Mouse (Mus musculus): ENCODE data around the gene Tango6.

Tango6 gene

DNA sequence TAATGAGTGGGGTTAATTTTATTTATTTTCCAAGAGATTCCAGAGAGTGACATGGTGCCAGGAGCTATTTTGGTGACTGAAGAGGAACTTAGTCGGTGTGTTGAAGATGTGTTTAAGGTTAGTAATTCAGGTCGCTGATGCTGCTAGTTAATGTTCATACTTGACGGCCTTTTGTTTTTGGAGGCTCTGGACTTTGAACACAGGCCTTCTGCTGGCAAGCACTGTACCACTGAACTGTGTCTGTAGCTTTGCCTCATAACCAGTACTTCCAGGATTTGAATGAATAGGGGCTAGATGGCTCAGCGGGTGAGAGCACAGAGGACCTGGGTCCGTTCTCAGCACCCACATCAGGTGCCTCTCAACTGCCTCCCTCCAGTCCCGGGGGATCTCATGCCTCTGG is 17.3 kb downstream of the Tango6 start:
- DNase-seq (ENCODE audit: low spot score), result no peak

- no peak for DNase-seq (ENCODE audit: low spot score)
Observed at GRCm38 (mm10) chr8:106701360-106701759, 18.5 kb downstream of the Tango6 start.

DNA sequence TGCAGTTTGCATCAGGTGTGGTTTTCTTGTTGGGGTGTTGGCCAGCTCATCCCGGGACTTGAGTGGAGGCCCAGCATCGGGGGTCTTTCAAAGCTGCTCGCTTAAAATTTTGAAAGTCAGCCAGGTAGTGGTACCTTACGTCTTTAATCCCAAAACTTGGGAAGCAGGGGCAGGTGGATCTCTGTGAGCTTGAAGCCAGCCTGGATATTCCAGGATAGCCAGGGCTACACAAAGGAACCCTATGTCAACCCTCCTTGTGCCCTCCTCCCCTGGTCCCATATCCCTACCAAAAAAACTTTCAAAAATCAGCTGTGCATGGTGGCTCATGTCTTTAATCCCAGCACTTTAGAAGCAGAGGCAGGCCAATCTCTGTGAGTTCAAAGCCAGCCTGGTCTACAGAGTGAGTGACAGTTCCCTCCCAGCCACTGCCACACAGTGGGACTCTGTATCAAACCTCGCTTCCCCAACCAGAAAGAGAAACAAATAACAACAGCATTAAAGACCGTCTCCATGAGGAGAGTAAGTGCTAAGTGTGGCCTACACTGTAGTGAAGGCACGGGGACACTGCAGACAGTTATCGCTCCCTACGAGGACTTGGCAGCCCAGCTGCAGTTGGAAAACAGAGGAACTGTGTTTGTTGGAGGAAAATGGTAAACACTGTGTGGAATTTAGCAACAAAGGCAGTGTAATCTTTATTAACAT is 21.5 kb downstream of the Tango6 start:
- peak; percentile 20 for DNase-seq (ENCODE audit: low spot score)

DNA sequence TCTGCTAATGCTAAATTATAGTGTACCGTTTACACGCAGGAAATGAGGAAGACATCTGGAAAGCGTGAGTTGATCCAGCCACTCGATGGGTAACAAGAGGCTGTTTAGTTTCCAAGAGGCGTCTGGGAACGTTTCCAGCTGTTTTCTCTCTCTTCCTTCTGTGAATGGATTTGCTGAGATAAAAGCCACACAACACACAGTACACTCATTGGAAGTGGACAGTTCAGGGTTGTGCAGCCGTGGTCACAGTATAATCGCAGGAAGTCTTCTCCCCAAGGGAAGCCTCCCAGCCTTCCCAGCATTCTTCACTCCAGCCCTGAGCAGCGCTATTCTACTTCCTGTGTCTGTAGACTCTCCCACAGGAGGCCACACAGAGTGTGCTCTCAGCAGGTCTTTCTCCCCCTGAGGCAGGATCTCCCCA is 22.0 kb downstream of the Tango6 start:
- DNase-seq (ENCODE audit: low spot score), result peak; percentile 54

GRCm38 (mm10) chr8:106706194-106706593 is 23.3 kb downstream of the Tango6 start:
- DNase-seq (ENCODE audit: low spot score), result no peak

GRCm38 (mm10) chr8:106710002-106710401 is 27.1 kb downstream of the Tango6 start:
- DNase-seq (ENCODE audit: low spot score), result no peak

DNA sequence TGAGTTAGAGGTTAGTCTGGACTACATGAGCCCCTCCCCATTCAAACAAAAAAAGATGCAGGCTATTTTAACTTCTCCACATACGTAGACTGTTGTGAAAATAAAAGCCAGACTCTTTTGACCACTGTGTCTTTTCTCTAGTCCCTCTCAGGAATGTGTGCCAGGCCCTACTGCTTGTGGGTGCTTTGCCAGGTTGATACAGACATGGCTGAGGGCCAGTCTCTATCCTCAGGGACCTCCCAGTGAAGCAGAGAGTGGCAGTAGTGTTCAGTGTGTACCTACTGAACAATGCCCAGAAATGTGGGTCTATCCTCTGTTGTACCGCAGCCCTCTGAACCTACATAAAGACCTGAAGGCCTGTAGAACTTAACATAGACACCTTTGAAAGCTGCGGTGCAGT is 29.6 kb downstream of the Tango6 start:
- DNase-seq (ENCODE audit: low spot score), result no peak

DNA sequence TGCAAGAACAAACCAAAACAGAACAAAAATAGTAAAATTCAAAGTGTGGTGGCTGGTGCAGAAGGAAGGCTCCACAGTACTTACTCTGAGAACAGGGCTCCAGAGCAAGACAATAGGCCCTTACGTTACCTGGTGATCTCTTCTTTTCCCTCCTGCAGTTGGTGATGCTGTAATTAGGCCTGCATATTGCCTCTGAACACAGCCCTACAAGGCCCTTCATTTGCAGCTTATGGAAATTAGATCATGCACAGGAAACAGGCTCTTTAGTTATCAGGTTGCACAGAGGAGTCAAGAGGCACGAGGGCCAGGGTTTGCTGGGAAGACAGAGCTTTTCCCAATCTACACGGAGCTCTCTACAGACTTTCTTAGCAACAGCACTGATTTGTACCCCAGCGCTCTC is 31.4 kb downstream of the Tango6 start:
- DNase-seq (ENCODE audit: low spot score), result no peak

DNA sequence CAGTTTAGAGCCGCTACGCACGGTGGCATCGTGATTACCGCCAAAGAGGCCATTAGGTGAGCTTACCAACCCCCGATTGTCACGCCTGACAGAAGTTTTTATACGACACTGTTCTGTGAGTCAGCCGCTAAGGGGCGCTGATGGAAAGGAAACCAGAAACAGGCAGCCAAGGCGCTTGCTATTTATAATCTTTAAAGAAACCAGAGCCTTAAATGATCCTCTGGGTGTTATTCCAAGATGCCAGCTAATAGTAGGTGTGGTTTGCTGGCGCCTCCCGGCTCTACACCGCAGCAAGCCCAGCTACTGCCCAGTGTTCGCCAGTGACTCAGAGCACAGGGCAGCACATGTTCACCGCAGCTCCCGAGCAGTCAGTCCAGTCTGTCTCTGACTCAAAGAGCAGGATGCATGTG is 35.2 kb downstream of the Tango6 start:
- DNase-seq (ENCODE audit: low spot score), result peak; percentile 66

DNA sequence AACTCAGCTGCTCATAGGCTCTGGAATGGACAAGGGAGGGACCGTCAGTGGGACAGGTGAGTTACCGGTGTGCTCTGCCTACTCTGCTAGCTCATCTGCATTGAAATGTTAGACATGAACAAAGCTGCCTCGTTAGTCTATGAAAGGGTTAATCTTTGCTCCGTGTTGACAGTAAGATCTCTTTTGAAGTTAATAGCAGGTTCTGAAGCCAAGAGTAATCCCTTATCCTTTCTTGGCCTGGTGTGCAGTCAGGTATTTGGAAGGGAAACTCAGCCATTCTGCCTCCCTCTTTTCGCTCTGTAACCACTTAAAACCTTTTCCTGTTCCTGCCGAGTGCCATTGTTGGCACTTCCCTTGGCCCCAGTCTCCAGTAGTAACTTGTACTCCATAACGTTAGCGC is 38.1 kb downstream of the Tango6 start:
- DNase-seq (ENCODE audit: low spot score), result no peak

DNA sequence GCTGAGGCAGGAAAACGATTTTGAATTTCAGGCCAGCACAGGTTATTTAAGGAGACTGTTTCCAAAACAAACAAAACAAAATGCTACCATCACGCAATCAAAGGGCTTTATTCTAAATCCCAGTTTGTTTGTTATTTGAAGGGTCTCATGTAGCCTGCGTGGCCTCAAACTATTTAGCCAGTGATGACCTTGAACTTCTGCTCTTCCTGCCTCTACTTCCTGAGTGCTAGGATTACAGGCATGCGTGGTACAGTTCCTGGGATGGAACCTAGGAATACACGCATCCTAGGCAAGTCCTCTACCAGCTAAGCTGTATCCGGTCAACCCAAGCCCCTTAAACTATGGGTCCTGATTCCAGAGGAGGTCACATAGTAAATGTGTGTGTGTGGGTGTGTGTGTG is 39.6 kb downstream of the Tango6 start:
- DNase-seq (ENCODE audit: low spot score), result no peak

- no peak for DNase-seq (ENCODE audit: low spot score)
Observed at GRCm38 (mm10) chr8:106723921-106724320, 41.1 kb downstream of the Tango6 start.

DNA sequence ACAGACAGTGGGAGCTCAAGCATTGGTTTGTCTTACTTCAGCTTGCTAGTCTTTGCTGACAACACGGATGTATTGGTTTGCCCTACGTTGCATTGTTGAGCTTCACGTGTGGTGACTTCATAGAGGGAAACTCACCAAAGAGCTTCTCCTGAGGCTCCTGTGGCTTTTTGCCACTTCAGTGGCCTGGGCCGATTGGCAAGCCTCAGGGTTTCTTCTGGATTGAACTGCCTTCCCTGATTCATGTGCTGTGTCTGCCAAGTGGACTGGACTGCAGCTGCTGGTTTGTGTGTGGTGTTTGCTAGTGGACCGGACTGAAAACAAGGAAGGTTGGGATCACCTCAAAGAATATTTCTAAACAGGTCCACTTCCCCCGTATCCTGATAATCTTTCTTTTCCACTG is 43.7 kb downstream of the Tango6 start:
- no peak for DNase-seq (ENCODE audit: low spot score)

DNA sequence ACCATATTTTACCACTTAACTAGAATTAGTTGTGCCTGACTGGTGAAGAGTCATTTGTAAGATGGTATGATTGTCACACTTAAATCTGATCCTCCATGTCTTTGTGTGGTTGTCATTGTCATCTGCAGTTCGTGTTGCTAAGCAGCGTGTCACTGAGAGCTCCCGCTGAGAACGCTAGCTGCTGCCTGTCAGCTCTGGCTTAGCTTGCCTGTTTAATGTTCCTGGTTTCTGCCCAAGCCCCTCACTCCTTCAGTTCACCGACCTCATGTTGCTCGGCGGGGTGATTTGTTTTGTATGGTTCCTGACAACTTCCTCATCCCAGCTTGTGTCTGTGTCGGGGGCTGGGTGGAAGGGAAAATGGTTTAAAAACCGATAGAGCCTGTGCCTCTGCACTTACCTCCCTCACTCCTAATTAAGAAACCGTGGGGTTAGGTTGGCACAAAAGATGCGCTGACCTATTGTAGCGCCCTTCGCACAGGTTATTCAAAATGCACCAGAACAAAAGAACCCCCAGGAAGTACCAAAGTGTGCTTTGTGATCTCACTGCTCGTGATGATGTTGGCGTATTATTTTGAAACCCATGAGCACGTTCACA is 44.5 kb downstream of the Tango6 start:
- no peak for DNase-seq (ENCODE audit: low spot score)

- no peak for DNase-seq (ENCODE audit: low spot score)
Observed at GRCm38 (mm10) chr8:106727889-106728288, 45.0 kb downstream of the Tango6 start.

- DNase-seq (ENCODE audit: low spot score), result no peak
Observed at GRCm38 (mm10) chr8:106732921-106733320, 50.1 kb downstream of the Tango6 start.

DNA sequence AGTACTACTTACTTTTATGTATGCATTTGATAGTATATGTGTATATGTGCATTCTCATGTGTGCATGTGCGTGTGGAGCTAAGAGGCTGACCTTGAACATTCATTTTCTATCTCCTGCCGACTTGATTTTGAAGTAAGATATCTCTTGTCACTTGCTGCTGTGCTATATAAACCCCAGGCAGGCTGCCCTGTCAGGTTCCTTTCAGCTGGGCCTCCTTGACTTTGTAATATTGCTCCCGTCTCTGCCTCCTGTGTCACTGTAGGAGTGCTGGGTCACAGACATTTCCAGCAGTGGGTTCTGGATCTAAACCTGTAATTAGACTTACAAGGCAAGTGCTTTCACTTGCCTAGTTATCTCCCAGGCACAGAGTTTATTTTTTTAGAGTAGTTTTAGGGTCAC is 50.8 kb downstream of the Tango6 start:
- no peak for DNase-seq (ENCODE audit: low spot score)

DNA sequence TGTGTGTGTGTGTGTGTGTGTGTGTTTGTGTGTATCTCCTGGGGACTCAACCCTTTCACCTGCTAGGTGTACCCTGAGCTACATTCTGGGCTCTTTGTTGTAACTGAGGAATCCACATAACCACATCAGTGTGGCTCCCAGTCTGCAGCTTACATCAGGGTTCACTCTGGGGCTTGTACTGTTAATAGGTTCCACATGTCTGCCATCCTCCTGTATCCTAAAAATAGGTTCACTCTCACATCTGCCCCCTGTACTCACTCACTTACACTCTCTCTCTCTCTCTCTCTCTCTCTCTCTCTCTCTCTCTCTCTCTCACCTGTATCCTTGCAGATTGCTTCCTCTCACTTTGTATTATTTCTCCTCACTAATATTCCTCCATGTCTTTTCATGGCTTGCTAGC is 51.4 kb downstream of the Tango6 start:
- no peak for DNase-seq (ENCODE audit: low spot score)

DNA sequence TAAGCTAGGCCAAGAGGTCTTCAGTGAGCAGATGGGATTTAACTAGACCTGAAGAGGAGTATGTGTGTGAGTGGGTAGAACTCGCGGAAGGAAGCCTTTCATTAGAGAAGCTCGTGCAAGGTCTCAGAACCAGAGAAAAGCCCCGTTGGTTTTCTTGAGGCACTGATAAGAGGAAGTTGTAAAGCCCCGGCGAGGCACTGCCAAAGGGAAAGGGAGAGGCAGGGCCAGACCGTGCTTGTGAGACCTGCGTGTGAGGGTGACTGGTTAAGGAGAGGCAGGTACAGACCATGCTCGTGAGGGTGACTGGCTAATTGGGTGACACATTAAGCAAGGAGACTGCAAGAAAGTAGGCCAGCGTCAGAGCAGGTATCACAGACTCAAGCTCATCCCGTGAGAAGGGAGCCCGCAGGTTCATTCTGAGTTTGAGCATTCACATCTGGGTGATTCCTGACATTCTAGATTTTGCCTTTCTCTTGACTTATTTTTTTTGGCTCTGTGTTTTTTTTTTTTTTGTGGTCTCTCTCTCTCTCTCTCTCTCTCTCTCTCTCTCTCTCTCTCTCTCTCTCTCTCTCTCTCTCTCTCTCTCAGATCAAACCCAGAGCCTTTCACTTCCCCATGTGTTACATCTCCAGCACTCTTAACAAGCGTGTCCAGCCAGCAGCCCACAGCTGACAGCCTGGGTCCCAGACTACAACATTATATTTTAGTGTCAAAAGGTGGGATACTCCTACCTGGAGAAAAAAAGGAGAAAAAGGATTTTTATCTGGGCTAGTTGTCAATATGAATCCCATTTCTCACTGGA is 54.2 kb downstream of the Tango6 start:
- DNase-seq (ENCODE audit: low spot score), result no peak

DNA sequence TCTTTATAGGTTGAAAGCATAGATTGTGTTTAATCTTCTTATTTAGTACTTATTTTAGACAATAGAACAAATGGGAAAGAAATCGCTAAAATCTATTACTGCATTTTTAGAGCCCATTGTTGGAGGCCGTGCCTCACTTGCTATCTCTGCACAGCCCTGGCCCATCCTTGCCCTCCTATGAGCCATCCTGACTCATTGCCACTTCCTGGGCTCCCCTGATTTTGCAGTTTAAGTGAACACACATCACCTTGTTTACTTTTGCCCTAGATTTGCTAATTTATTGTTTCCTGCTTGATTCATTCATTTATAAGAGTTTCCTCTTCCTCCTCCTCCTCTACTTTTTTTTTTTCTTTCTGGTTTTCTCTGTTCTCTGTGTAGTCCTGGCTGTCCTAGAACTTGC is 55.0 kb downstream of the Tango6 start:
- DNase-seq (ENCODE audit: low spot score), result no peak

DNA sequence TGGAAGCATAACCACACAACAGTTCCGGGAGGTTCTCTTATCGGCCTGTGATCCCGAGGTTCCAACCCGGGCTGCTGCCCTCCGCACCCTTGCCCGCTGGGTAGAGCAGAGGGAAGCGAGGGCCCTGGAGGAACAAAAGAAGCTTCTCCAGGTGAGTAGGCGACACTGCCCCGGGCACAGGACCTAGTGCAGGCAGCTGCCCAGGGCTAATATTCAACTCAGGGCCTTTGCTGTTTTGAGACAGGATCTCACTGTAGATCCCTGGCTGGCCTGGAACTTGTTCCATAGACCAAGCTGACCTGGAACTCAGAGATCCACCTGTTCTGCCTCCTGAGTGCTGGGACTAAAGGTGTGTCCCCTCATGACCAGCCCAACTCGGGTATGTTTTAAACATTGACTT is 59.5 kb downstream of the Tango6 start:
- DNase-seq (ENCODE audit: low spot score), result no peak

GRCm38 (mm10) chr8:106743361-106743760 is 60.5 kb downstream of the Tango6 start:
- no peak for DNase-seq (ENCODE audit: low spot score)

DNA sequence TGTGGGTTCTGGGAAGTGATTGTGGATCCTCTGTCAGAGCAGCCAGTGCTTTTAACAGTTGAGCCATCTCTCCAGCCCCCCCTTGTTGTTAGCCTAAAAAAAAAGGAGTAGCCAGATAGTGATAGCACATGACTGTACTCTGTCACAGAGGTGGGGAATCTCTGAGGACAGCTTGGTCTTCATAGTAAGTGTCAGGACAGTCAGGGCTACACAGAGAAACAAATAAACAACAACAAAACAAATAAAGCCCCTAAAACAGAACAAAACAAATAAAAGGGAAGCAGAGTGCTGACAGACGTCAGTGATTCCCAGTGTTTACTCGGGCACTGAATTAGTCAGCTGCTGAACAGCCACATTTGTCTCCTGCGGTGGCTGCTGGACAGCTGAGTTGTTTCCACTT is 70.6 kb downstream of the Tango6 start:
- no peak for DNase-seq (ENCODE audit: low spot score)

All from ovary, adult 18-20 months (tissue).